Mouse (Mus musculus): Measurements from ENCODE around the gene Axdnd1. TPM values are rescaled to one million over a fixed set of nuclear protein-coding genes. Genes with fewer than 3 reads are reported as not detected.

The Axdnd1 gene
- polyA plus RNA-seq (2015; fragmentation: Nextera tagmentation; extraction: Ambion mirVana) = 0.71 and 0.95 TPM in 2 replicates

DNA sequence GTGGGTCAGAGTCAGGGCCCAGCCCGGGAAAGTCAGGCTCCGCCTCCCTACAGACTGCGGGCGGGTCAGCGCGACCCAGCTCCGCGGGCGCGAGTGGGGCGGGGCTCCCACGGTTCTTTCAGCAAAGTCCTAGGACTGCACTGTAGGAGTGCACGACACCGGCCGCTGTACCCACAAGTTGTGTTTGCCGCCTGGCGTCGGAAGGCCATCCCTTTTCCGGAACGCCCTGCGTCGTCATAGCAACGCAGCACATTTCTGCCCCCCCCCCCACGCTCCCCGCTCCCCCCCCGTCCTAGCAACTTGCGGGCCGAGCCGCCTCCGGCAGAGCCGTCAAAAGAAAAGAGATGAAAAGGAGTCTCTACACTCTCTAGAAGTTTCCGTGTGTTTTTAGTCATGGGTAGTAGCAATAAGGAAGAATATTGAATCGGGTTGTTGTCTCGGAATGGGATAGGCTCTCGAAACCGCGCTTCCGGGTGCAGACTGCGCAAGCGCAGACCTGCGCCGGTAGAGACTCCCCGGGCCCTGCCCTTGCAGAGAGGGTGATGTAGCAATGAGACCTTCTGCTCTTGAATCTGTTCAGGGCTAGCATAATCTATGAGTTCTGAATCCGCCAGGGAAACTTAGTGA lies at the start of gene Axdnd1:
Gene Axdnd1 (minus strand): TSS at position 489 of the 627 bp plus-strand sequence.

DNA sequence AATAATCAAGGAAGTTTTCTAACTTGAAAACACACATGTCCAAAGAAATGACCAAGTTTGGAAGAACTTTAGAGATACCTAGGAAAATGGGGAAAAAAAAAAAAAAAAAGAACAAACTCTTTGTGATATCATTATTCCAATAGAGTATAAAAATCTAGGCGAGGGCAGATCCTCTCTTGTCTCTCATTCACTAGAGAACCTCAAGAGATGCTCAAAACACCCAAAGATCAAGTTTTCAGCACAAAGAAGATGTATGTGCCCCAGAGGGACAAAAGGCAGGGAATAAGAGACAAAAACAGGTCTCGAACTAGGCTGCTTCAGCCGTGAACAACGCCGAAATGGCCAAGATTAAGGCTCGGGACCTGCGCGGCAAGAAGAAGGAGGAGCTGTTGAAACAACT lies 55.2 kb downstream of the Axdnd1 start, which contains the start of gene Gm2000:
Gene Gm2000 (plus strand): TSS at position 301 of the 400 bp plus-strand sequence.

DNA sequence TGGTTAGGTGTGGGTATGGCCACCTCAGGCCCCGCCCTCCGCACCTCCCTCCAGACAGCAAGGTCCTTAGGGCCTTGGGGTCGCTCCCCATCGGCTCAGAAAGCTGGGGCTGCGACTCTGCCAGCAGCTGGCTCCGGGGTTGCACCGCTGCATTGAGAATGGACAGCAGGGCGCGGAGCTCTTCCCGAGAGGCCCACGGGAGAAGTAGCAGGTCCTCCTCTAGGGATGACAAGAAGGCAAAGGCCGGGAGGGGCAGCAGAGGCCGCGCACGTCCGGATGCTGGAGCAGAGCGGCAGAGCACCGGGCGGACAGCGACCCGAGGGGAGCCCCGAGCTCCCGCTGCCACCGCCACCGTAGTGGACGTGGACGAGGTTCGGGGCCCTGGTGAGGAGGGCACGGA lies 110.3 kb downstream of the Axdnd1 start, which contains the start of gene Nphs2:
Gene Nphs2 (plus strand): TSS at position 98 of the 400 bp plus-strand sequence.

DNA sequence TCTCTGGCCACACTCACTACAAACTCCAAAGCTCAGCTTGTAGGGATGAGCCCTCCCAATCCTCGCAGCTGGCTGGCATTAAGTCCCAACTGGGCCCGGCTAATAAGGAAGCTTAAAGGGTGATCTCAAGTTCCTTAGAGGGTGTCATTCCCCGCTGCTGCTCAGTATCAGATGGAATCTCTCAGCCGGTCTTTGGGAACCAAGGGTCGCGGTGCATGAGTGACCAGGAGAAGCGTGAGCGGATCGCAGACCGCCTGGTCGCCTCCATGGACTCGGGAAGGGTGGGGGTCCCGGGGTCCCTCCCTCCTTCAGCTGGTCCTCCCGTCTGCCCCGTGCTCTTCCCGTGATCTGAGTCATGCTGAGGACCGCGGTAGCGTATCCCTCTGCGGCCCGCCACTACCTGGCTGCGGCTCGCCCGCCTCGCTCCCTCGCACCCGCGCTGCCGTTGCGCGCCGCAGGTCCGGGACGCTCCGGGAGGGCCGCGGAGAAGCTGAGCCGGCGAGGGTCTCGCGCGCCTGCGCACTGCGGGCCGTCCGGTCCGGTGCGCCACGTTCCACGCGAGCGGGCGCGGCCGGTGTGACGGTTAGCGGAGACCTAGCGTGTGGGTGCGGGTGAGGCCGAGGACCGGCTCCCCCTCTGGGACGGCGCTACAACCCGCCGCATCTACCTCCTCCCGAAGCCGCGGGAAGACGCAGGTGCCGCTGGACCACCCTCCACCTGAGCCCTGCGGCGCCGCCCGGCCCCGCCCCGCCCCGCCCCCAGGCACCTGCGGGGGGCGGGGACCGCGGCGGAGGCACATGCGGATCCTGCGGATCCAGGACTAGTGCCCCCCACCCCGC lies 117.8 kb downstream of the Axdnd1 start, which contains the start of gene Tdrd5:
Gene Tdrd5 (minus strand): TSS at position 754 of the 839 bp plus-strand sequence.

Other genes starting within 250 kb of the Axdnd1 start
- 11.1 and 14.9 TPM in 2 replicates for gene Fam163a, start 216.1 kb downstream of the Axdnd1 start, polyA plus RNA-seq (2015; fragmentation: Nextera tagmentation; extraction: Ambion mirVana)
- 0.10 and 0.16 TPM in 2 replicates for gene Tdrd5, start 117.5 kb downstream of the Axdnd1 start, polyA plus RNA-seq (2015; fragmentation: Nextera tagmentation; extraction: Ambion mirVana)
- gene Nphs2, start 110.4 kb downstream of the Axdnd1 start, polyA plus RNA-seq (2015; fragmentation: Nextera tagmentation; extraction: Ambion mirVana) = 0.12 and 0.20 TPM in 2 replicates
- gene Gm2000, start 55.1 kb downstream of the Axdnd1 start, polyA plus RNA-seq (2015; fragmentation: Nextera tagmentation; extraction: Ambion mirVana) = 934 and 1,709 TPM in 2 replicates
- 104 and 302 TPM in 2 replicates for gene Soat1, start 53.2 kb upstream of the Axdnd1 start, polyA plus RNA-seq (2015; fragmentation: Nextera tagmentation; extraction: Ambion mirVana)
- gene Gm10031, start 102.9 kb upstream of the Axdnd1 start, polyA plus RNA-seq (2015; fragmentation: Nextera tagmentation; extraction: Ambion mirVana) = 0.25 and 0.33 TPM in 2 replicates
- gene Abl2, start 137.6 kb upstream of the Axdnd1 start, polyA plus RNA-seq (2015; fragmentation: Nextera tagmentation; extraction: Ambion mirVana) = 1.7 and 1.9 TPM in 2 replicates